Mouse (Mus musculus): Measurements from ENCODE around the gene Carmil1. TPM values are rescaled to one million over a fixed set of nuclear protein-coding genes. Genes with fewer than 3 reads are reported as not detected.

The Carmil1 gene
- polyA plus RNA-seq, 1 experiment from 2014 or later: 10.7 TPM

GRCm38 (mm10) chr13:24093108-24093507 lies 187.5 kb downstream of the Carmil1 start:
- Histone ChIP-seq H3K9ac (no peak overlapping the region), H3K27me3 (replicated peaks) (no peaks in the 10 kb centered on the region), H3K27ac (no peak overlapping the region), H3K9me3 (replicated peaks) (no peaks in the 10 kb centered on the region), H3K4me1 (0 out of 2 replicates have a peak, but pooled peaks cover 4% of the 10 kb centered on the region), H3K36me3 (no peaks in the 10 kb centered on the region), H3K4me2 (no peak overlapping the region), H3K4me3 (no peak overlapping the region)
- 77% methylated on average over 3 of the region's 3 CpGs for WGBS (ENCODE audit: insufficient replicate concordance)
- no peak for ATAC-seq

- H3K36me3 ChIP-seq: no peaks in the 10 kb centered on the region
- H3K9me3 ChIP-seq (replicated peaks): no peaks in the 10 kb centered on the region
- H3K4me3 ChIP-seq: no peak overlapping the region
- no peak overlapping the region for H3K9ac ChIP-seq
- no peak overlapping the region for H3K4me2 ChIP-seq
- H3K4me1 ChIP-seq: 0 out of 2 replicates have a peak, but pooled peaks cover 4% of the 10 kb centered on the region
- ATAC-seq: no peak
- H3K27me3 ChIP-seq (replicated peaks): no peaks in the 10 kb centered on the region
- no peak overlapping the region for H3K27ac ChIP-seq
- 18% methylated on average over 5 of the region's 5 CpGs for WGBS (ENCODE audit: insufficient replicate concordance)
These were observed 188.5 kb downstream of the Carmil1 start for GRCm38 (mm10) chr13:24092073-24092472.

- Histone ChIP-seq H3K4me1 (no peaks in the 10 kb centered on the region), H3K27me3 (replicated peaks) (no peaks in the 10 kb centered on the region), H3K36me3 (no peaks in the 10 kb centered on the region), H3K27ac (no peak overlapping the region), H3K4me2 (no peak overlapping the region), H3K9ac (no peak overlapping the region), H3K9me3 (replicated peaks) (no peaks in the 10 kb centered on the region), H3K4me3 (no peak overlapping the region)
- no peak for ATAC-seq
- WGBS (ENCODE audit: insufficient replicate concordance): 48% methylated on average over 4 of the region's 4 CpGs
These were observed 198.4 kb downstream of the Carmil1 start for GRCm38 (mm10) chr13:24082153-24082552.

GRCm38 (mm10) chr13:24081698-24082097 lies 198.9 kb downstream of the Carmil1 start:
- no peaks in the 10 kb centered on the region for H3K9me3 ChIP-seq (replicated peaks)
- 65% methylated on average over 7 of the region's 7 CpGs for WGBS (ENCODE audit: insufficient replicate concordance)

GRCm38 (mm10) chr13:24072588-24072987 lies 208.0 kb downstream of the Carmil1 start:
- 88% methylated on average over 10 of the region's 10 CpGs for WGBS (ENCODE audit: insufficient replicate concordance)
- H3K9me3 ChIP-seq (replicated peaks): no peaks in the 10 kb centered on the region
- H3K27ac ChIP-seq: no peak overlapping the region
- no peaks in the 10 kb centered on the region for H3K4me1 ChIP-seq
- no peaks in the 10 kb centered on the region for H3K36me3 ChIP-seq
- no peaks in the 10 kb centered on the region for H3K27me3 ChIP-seq (replicated peaks)
- H3K9ac ChIP-seq: no peak overlapping the region
- no peak overlapping the region for H3K4me3 ChIP-seq
- ATAC-seq: no peak
- H3K4me2 ChIP-seq: no peak overlapping the region

More at GRCm38 (mm10) chr13:24081698-24082097, 198.9 kb downstream of the Carmil1 start:
- H3K27ac ChIP-seq: no peak overlapping the region
- H3K4me3 ChIP-seq: no peak overlapping the region
- no peak overlapping the region for H3K4me2 ChIP-seq
- no peaks in the 10 kb centered on the region for H3K36me3 ChIP-seq
- no peaks in the 10 kb centered on the region for H3K4me1 ChIP-seq
- no peak for ATAC-seq
- no peaks in the 10 kb centered on the region for H3K27me3 ChIP-seq (replicated peaks)
- H3K9ac ChIP-seq: no peak overlapping the region

- 84% methylated on average over 8 of the region's 8 CpGs for WGBS (ENCODE audit: insufficient replicate concordance)
- no peaks in the 10 kb centered on the region for H3K9me3 ChIP-seq (replicated peaks)
- no peaks in the 10 kb centered on the region for H3K27me3 ChIP-seq (replicated peaks)
- no peak for ATAC-seq
- no peak overlapping the region for H3K4me3 ChIP-seq
- H3K9ac ChIP-seq: no peak overlapping the region
- no peak overlapping the region for H3K4me2 ChIP-seq
- no peak overlapping the region for H3K27ac ChIP-seq
- no peaks in the 10 kb centered on the region for H3K4me1 ChIP-seq
- no peaks in the 10 kb centered on the region for H3K36me3 ChIP-seq
These were observed 213.0 kb downstream of the Carmil1 start for GRCm38 (mm10) chr13:24067553-24067952.

GRCm38 (mm10) chr13:24065536-24065935 lies 215.1 kb downstream of the Carmil1 start:
- H3K27me3 ChIP-seq (replicated peaks): no peaks in the 10 kb centered on the region

GRCm38 (mm10) chr13:24062770-24063169 lies 217.8 kb downstream of the Carmil1 start:
- no peak overlapping the region for H3K4me2 ChIP-seq
- no peak overlapping the region for H3K9ac ChIP-seq
- no peaks in the 10 kb centered on the region for H3K9me3 ChIP-seq (replicated peaks)
- H3K36me3 ChIP-seq: no peaks in the 10 kb centered on the region
- 75% methylated on average over 4 of the region's 4 CpGs for WGBS (ENCODE audit: insufficient replicate concordance)
- no peaks in the 10 kb centered on the region for H3K27me3 ChIP-seq (replicated peaks)
- H3K27ac ChIP-seq: no peak overlapping the region
- H3K4me1 ChIP-seq: no peaks in the 10 kb centered on the region
- H3K4me3 ChIP-seq: no peak overlapping the region
- ATAC-seq: no peak

More at GRCm38 (mm10) chr13:24065536-24065935, 215.1 kb downstream of the Carmil1 start:
- no peak overlapping the region for H3K4me3 ChIP-seq
- H3K9ac ChIP-seq: no peak overlapping the region
- no peak overlapping the region for H3K27ac ChIP-seq
- H3K4me2 ChIP-seq: no peak overlapping the region
- ATAC-seq: no peak
- no peaks in the 10 kb centered on the region for H3K4me1 ChIP-seq
- WGBS (ENCODE audit: insufficient replicate concordance): 29% methylated on average over 1 of the region's 1 CpGs
- H3K36me3 ChIP-seq: no peaks in the 10 kb centered on the region
- H3K9me3 ChIP-seq (replicated peaks): no peaks in the 10 kb centered on the region

- WGBS (ENCODE audit: insufficient replicate concordance): 60% methylated on average over 5 of the region's 5 CpGs
- Histone ChIP-seq H3K4me1 (no peaks in the 10 kb centered on the region), H3K27ac (no peak overlapping the region), H3K27me3 (replicated peaks) (no peaks in the 10 kb centered on the region), H3K36me3 (no peaks in the 10 kb centered on the region), H3K9me3 (replicated peaks) (no peaks in the 10 kb centered on the region), H3K4me2 (no peak overlapping the region), H3K4me3 (no peak overlapping the region), H3K9ac (no peak overlapping the region)
- ATAC-seq: no peak
These were observed 225.3 kb downstream of the Carmil1 start for GRCm38 (mm10) chr13:24055072-24055869.

GRCm38 (mm10) chr13:24051496-24051895 lies 229.1 kb downstream of the Carmil1 start:
- Histone ChIP-seq H3K36me3 (no peaks in the 10 kb centered on the region), H3K4me3 (no peak overlapping the region), H3K4me1 (no peaks in the 10 kb centered on the region), H3K27me3 (replicated peaks) (0 out of 2 replicates have a peak, but pooled peaks cover 5% of the 10 kb centered on the region), H3K27ac (no peak overlapping the region), H3K9me3 (replicated peaks) (no peaks in the 10 kb centered on the region), H3K4me2 (no peak overlapping the region), H3K9ac (no peak overlapping the region)
- WGBS (ENCODE audit: insufficient replicate concordance): 41% methylated on average over 2 of the region's 2 CpGs
- ATAC-seq: no peak

GRCm38 (mm10) chr13:24050330-24050729 lies 230.3 kb downstream of the Carmil1 start:
- Histone ChIP-seq H3K4me1 (no peaks in the 10 kb centered on the region), H3K27ac (no peak overlapping the region), H3K9me3 (replicated peaks) (no peaks in the 10 kb centered on the region), H3K4me2 (no peak overlapping the region), H3K9ac (no peak overlapping the region), H3K36me3 (no peaks in the 10 kb centered on the region), H3K27me3 (replicated peaks) (peaks cover 5% of the 10 kb centered on the region; the same call in 1 of the 2 replicates), H3K4me3 (no peak overlapping the region)
- no peak for ATAC-seq
- 78% methylated on average over 5 of the region's 5 CpGs for WGBS (ENCODE audit: insufficient replicate concordance)

GRCm38 (mm10) chr13:24049267-24050034 lies 231.1 kb downstream of the Carmil1 start:
- H3K4me1 ChIP-seq: no peaks in the 10 kb centered on the region
- no peak overlapping the region for H3K4me3 ChIP-seq
- WGBS (ENCODE audit: insufficient replicate concordance): 83% methylated on average over 9 of the region's 9 CpGs
- H3K27me3 ChIP-seq (replicated peaks): peaks cover 5% of the 10 kb centered on the region
- no peak overlapping the region for H3K9ac ChIP-seq
- H3K9me3 ChIP-seq (replicated peaks): no peaks in the 10 kb centered on the region
- H3K27ac ChIP-seq: no peak overlapping the region
- no peaks in the 10 kb centered on the region for H3K36me3 ChIP-seq
- no peak for ATAC-seq
- no peak overlapping the region for H3K4me2 ChIP-seq
